Mouse (Mus musculus) midbrain, embryonic 16.5 days (tissue): Measurements from ENCODE around the gene Ap4s1. TPM values are rescaled to one million over a fixed set of nuclear protein-coding genes. Genes with fewer than 3 reads are reported as not detected.

Experiments used
- ATAC-seq: fragments of 200-750 bp; cut with Nextera tagmentation; 2 replicates; pipeline ENCODE4 v1.8.0; 2017; ENCODE audit warnings: moderate TSS enrichment
- H3K27ac ChIP-seq: fragments of 300-500 bp; sonication (generic); 2 replicates; pipeline ENCODE4 v1.5.1; 2014; ENCODE audit warnings: mild to moderate bottlenecking, low read length, mixed read lengths
- H3K27me3 ChIP-seq: fragments of 300-500 bp; sonication (generic); 2 replicates; pipeline ENCODE4 v1.6.1; 2014; ENCODE audit warnings: low read depth, low read length, mixed read lengths; ENCODE audit not compliant: control insufficient read depth, insufficient read depth
- H3K36me3 ChIP-seq: fragments of 300-500 bp; sonication (generic); 2 replicates; pipeline ENCODE4 v1.6.1; 2014; ENCODE audit warnings: mild to moderate bottlenecking, low read length, moderate library complexity, mixed read lengths; ENCODE audit not compliant: control insufficient read depth, insufficient read depth
- H3K4me1 ChIP-seq: fragments of 300-500 bp; sonication (generic); 2 replicates; pipeline ENCODE4 v1.6.1; 2014; ENCODE audit warnings: mild to moderate bottlenecking, low read length, mixed read lengths; ENCODE audit not compliant: control insufficient read depth, insufficient read depth
- H3K4me2 ChIP-seq: fragments of 300-500 bp; sonication (generic); 2 replicates; pipeline ENCODE4 v1.6.1; 2014; ENCODE audit warnings: mild to moderate bottlenecking, low read length, mixed read lengths
- H3K4me3 ChIP-seq: fragments of 300-500 bp; sonication (generic); 2 replicates; pipeline ENCODE4 v1.5.1; 2014; ENCODE audit warnings: low read depth, mild to moderate bottlenecking, low read length, moderate library complexity, mixed read lengths
- H3K9ac ChIP-seq: fragments of 300-500 bp; sonication (generic); 2 replicates; pipeline ENCODE4 v1.6.1; 2014; ENCODE audit warnings: low read depth, low read length, mixed read lengths
- H3K9me3 ChIP-seq: fragments of 300-500 bp; sonication (generic); replicated peaks from 2 replicates; pipeline ENCODE4 v1.6.1; 2014; ENCODE audit warnings: mild to moderate bottlenecking, low read length, mixed read lengths; ENCODE audit not compliant: control insufficient read depth, poor library complexity, severe bottlenecking
- WGBS: fragments of 180-500 bp; shearing (Covaris S2); extraction: QIAGEN DNeasy Blood & Tissue Kit; methylation state at CpG from one replicate; pipeline ENCODE4 v1.1.7; 2014; 5-methylcytosine and 5-hydroxymethylcytosine counted together
- polyA plus RNA-seq: library from polyadenylated mRNA; unstranded; fragments of >200 nt; fragmentation: Nextera tagmentation; extraction: Ambion mirVana; gene quantifications from 2 replicates; pipeline ENCODE4 v1.2.1, GENCODE M21; 2015

Gene Ap4s1
- polyA plus RNA-seq, 1 experiment from 2014 or later, result 55.7 TPM

- Histone ChIP-seq H3K9me3 (no peaks in the 10 kb centered on the region), H3K4me1 (no peaks in the 10 kb centered on the region), H3K9ac (no peak overlapping the region), H3K27ac (no peak overlapping the region), H3K4me3 (no peak overlapping the region), H3K27me3 (no peaks in the 10 kb centered on the region), H3K4me2 (no peak overlapping the region), H3K36me3 (no peaks in the 10 kb centered on the region)
- 28% methylated on average over 1 of the region's 1 CpGs for WGBS
- ATAC-seq, result no peak
These were observed 46.0 kb downstream of the Ap4s1 start for GRCm38 (mm10) chr12:51736807-51737206.

GRCm38 (mm10) chr12:51741690-51742089, 50.9 kb downstream of the Ap4s1 start:
- no peaks in the 10 kb centered on the region for H3K9me3 ChIP-seq
- H3K27me3 ChIP-seq, result no peaks in the 10 kb centered on the region
- H3K27ac ChIP-seq, result no peak overlapping the region
- no peaks in the 10 kb centered on the region for H3K4me1 ChIP-seq
- H3K9ac ChIP-seq, result no peak overlapping the region
- peaks cover 28% of the 10 kb centered on the region for H3K36me3 ChIP-seq
- H3K4me3 ChIP-seq, result no peak overlapping the region
- ATAC-seq, result no peak
- no peak overlapping the region for H3K4me2 ChIP-seq
- 86% methylated on average over 6 of the region's 6 CpGs for WGBS

DNA sequence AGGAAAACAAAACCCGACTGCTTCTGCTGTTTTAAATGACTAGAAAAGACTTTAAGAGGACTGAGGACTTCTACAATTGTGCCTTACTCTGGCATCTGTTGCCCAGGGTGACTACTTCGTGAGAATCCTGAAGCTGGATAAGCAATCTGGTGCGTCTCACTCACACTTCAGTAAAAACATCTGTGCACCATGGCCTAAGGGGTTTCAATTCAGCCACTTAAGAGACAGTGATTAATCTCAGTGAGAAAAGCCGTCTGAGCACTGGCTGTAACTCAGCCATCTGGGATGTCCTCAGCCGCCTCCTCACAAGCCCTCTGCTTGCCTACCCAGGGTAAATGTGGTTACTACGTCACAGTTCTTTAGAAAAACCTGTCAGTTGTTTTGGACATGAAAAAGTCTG, 54.1 kb downstream of the Ap4s1 start:
- ATAC-seq, result no peak
- H3K27ac ChIP-seq, result no peak overlapping the region

DNA sequence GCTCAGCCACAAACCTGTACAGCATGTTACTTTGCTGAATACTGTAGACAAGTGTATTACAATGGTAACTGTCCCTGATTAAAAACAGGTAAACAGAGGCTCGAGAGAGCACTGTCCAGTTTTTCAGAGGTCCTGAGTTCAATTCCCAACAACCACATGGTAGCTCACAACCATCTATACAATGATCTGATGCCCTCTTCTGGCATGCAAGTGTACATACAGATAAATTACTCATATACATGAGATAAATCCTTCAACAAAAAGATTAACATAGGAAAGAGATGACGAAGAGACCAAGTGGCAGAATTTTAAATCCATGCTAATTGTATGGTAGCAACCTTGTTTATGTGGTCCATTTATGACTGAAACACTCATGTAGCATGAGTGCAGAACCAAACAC, 56.5 kb downstream of the Ap4s1 start:
- WGBS, result 95% methylated on average over 2 of the region's 2 CpGs
- Histone ChIP-seq H3K9ac (no peak overlapping the region), H3K4me1 (no peaks in the 10 kb centered on the region), H3K4me3 (no peak overlapping the region), H3K9me3 (no peaks in the 10 kb centered on the region), H3K4me2 (no peak overlapping the region), H3K27ac (no peak overlapping the region), H3K27me3 (no peaks in the 10 kb centered on the region), H3K36me3 (peaks cover 55% of the 10 kb centered on the region)
- no peak for ATAC-seq

More for the DNA sequence above, 54.1 kb downstream of the Ap4s1 start:
- no peaks in the 10 kb centered on the region for H3K27me3 ChIP-seq
- H3K9ac ChIP-seq, result no peak overlapping the region
- H3K4me1 ChIP-seq, result no peaks in the 10 kb centered on the region
- 61% methylated on average over 6 of the region's 6 CpGs for WGBS
- H3K4me3 ChIP-seq, result no peak overlapping the region
- H3K9me3 ChIP-seq, result no peaks in the 10 kb centered on the region
- no peak overlapping the region for H3K4me2 ChIP-seq
- peaks cover 39% of the 10 kb centered on the region for H3K36me3 ChIP-seq

GRCm38 (mm10) chr12:51755938-51756598, 65.2 kb downstream of the Ap4s1 start:
- Histone ChIP-seq H3K9me3 (no peaks in the 10 kb centered on the region), H3K4me1 (no peaks in the 10 kb centered on the region), H3K36me3 (peaks cover 50% of the 10 kb centered on the region), H3K4me2 (no peak overlapping the region), H3K4me3 (no peak overlapping the region), H3K9ac (no peak overlapping the region), H3K27ac (no peak overlapping the region), H3K27me3 (no peaks in the 10 kb centered on the region)
- no peak for ATAC-seq
- 97% methylated on average over 12 of the region's 12 CpGs for WGBS

GRCm38 (mm10) chr12:51756599-51756961, 65.7 kb downstream of the Ap4s1 start:
- Histone ChIP-seq H3K4me3 (no peak overlapping the region), H3K4me1 (no peaks in the 10 kb centered on the region), H3K4me2 (no peak overlapping the region), H3K9ac (no peak overlapping the region), H3K27ac (no peak overlapping the region), H3K36me3 (peaks cover 46% of the 10 kb centered on the region), H3K27me3 (no peaks in the 10 kb centered on the region), H3K9me3 (no peaks in the 10 kb centered on the region)
- ATAC-seq, result no peak

DNA sequence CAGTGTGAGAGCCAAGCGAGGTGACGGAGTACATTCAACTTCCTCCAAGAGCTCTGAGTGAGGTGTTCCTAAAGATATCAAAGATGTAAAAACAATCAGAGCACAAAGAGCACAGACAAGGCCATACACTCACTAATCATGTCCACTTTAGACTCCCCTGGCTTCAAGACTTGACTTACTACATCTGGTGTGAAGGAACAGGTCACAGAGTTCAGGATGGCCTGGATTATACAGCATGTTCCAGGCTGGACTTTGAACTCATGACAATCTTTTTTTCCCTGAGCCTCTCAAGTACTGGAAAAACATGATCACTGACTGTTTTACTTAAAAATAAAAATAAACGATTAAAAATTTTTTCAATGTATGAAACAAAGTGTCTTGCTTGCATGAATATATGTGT, 68.5 kb downstream of the Ap4s1 start:
- H3K4me1 ChIP-seq, result no peaks in the 10 kb centered on the region
- H3K36me3 ChIP-seq, result peaks cover 42% of the 10 kb centered on the region
- no peak for ATAC-seq
- no peaks in the 10 kb centered on the region for H3K27me3 ChIP-seq
- H3K9me3 ChIP-seq, result no peaks in the 10 kb centered on the region
- H3K27ac ChIP-seq, result no peak overlapping the region
- H3K4me2 ChIP-seq, result no peak overlapping the region
- WGBS, result 96% methylated on average over 3 of the region's 3 CpGs
- no peak overlapping the region for H3K9ac ChIP-seq
- H3K4me3 ChIP-seq, result no peak overlapping the region

DNA sequence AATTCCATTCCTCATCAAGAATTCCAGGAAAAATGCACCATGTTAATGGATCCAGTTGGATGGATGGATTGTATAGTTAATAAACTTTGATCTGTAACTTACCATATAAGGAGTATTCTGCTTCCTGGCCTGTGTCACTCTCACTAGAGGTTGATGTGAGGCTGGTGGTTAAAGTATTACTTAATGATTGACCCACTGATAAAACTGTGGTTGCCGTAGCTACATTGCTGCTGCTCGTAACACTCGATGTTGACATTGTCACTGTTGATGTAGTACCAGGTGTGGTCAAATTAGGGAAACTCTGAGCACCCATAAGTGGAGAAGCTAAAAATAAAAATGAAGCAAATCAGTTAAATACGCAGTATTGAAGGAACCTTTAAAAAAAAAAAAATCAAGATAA, 76.6 kb downstream of the Ap4s1 start:
- Histone ChIP-seq H3K27me3 (no peaks in the 10 kb centered on the region), H3K27ac (no peak overlapping the region), H3K4me2 (no peak overlapping the region), H3K4me1 (no peaks in the 10 kb centered on the region), H3K36me3 (peaks cover 30% of the 10 kb centered on the region), H3K4me3 (no peak overlapping the region), H3K9me3 (no peaks in the 10 kb centered on the region), H3K9ac (no peak overlapping the region)
- 95% methylated on average over 4 of the region's 4 CpGs for WGBS
- ATAC-seq, result no peak

- Histone ChIP-seq H3K4me1 (no peaks in the 10 kb centered on the region), H3K27ac (no peak overlapping the region), H3K9me3 (no peaks in the 10 kb centered on the region), H3K36me3 (peaks cover 32% of the 10 kb centered on the region), H3K27me3 (no peaks in the 10 kb centered on the region), H3K9ac (no peak overlapping the region), H3K4me3 (no peak overlapping the region), H3K4me2 (no peak overlapping the region)
- ATAC-seq, result no peak
- 96% methylated on average over 15 of the region's 15 CpGs for WGBS
These were observed 77.9 kb downstream of the Ap4s1 start for GRCm38 (mm10) chr12:51768702-51769101.
